Mouse (Mus musculus) CH12.LX (cell line): ENCODE measurements around the gene Dkkl1. TPM values are rescaled to one million over a fixed set of nuclear protein-coding genes. Genes with fewer than 3 reads are reported as not detected.
"Not testable (repeated sequence)": the region's sequence is repeated elsewhere in the genome, so short reads cannot be mapped to it uniquely, and the experiment has no call there.

Source experiments
- DNase-seq: peaks from one replicate; pipeline ENCODE4 v3.0.0-alpha.2; 2013; ENCODE audit errors: extremely low read depth
- H3K27ac ChIP-seq: 2 replicates; pipeline ENCODE4 v1.5.1; 2012; ENCODE audit warnings: low read depth, mild to moderate bottlenecking, control low read depth, moderate library complexity; ENCODE audit not compliant: insufficient read depth
- H3K27me3 ChIP-seq: replicated peaks from 2 replicates; pipeline ENCODE3; 2012; ENCODE audit warnings: inconsistent platforms
- H3K36me3 ChIP-seq, 2 experiments: replicated peaks in 1 of 2; 2 replicates each; pipeline versions ENCODE3 to v1.6.1; 2012; ENCODE audit warnings: inconsistent platforms in 1 of 2, low read length in 1 of 2, mild to moderate bottlenecking in 1 of 2, mixed read lengths in 1 of 2, moderate library complexity in 1 of 2; ENCODE audit not compliant: control insufficient read depth in 1 of 2, insufficient read depth in 1 of 2
- H3K4me1 ChIP-seq, 2 experiments: 2 replicates each; pipeline ENCODE4 v1.6.1; 2012; ENCODE audit warnings: inconsistent platforms in 1 of 2, moderate library complexity in 1 of 2; ENCODE audit not compliant: insufficient read depth in 2 of 2, control insufficient read depth in 1 of 2
- H3K4me2 ChIP-seq: 2 replicates; pipeline ENCODE4 v1.6.1; 2012; ENCODE audit warnings: low read depth, mild to moderate bottlenecking, control low read depth; ENCODE audit not compliant: poor library complexity, insufficient read depth, severe bottlenecking
- H3K4me3 ChIP-seq, 3 experiments: fragments of 150-350 bp in 1 of 3; sonication (generic) in 1 of 3; replicated peaks in 1 of 3; 2 replicates each; pipeline versions ENCODE3 to v1.5.1; 2011 to 2012; ENCODE audit warnings: low read depth in 2 of 3, low read length in 2 of 3, mild to moderate bottlenecking in 2 of 3, moderate library complexity in 2 of 3, control low read depth in 1 of 3, improper control_type of control experiment in 1 of 3, inconsistent platforms in 1 of 3, mixed read lengths in 1 of 3; ENCODE audit not compliant: poor library complexity in 1 of 3
- H3K79me2 ChIP-seq: replicated peaks from 2 replicates; pipeline ENCODE4 v1.6.1; 2012; ENCODE audit warnings: mild to moderate bottlenecking, moderate library complexity; ENCODE audit not compliant: control insufficient read depth, poor library complexity, insufficient read depth, severe bottlenecking; ENCODE audit errors: extremely low read depth
- H3K9ac ChIP-seq: 2 replicates; pipeline ENCODE4 v1.6.1; 2012; ENCODE audit warnings: low read depth, mild to moderate bottlenecking, control low read depth, moderate library complexity; ENCODE audit not compliant: insufficient read depth
- H3K9me3 ChIP-seq: replicated peaks from 2 replicates; pipeline ENCODE3; 2012; ENCODE audit warnings: low read length, inconsistent platforms, mixed read lengths
- CTCF ChIP-seq, 2 experiments: IDR thresholded peaks in 1 of 2; conservative IDR thresholded peaks in 1 of 2; 2 replicates each; pipeline ENCODE4 v1.5.1; 2011 to 2012; ENCODE audit warnings: low read depth in 2 of 2, low read length in 2 of 2, improper control_type of control experiment in 1 of 2, inconsistent platforms in 1 of 2, mild to moderate bottlenecking in 1 of 2, moderate library complexity in 1 of 2
- E2F4 ChIP-seq: IDR thresholded peaks from 2 replicates; pipeline ENCODE4 v1.6.1; 2011; ENCODE audit warnings: low read depth, low read length, improper control_type of control experiment; ENCODE audit not compliant: insufficient replicate concordance
- ELF1 ChIP-seq: IDR thresholded peaks from 2 replicates; pipeline ENCODE4 v1.6.1; 2014; ENCODE audit warnings: low read depth, mild to moderate bottlenecking, inconsistent platforms, low read length, improper control_type of control experiment
- IRF4 ChIP-seq: IDR thresholded peaks from 2 replicates; pipeline ENCODE4 v1.6.1; 2014; ENCODE audit warnings: low read depth, mild to moderate bottlenecking, inconsistent platforms, low read length, improper control_type of control experiment
- MAFK ChIP-seq: IDR thresholded peaks from 2 replicates; pipeline ENCODE4 v1.6.1; 2011; ENCODE audit warnings: low read length, improper control_type of control experiment; ENCODE audit not compliant: insufficient replicate concordance
- MAZ ChIP-seq: IDR thresholded peaks from 2 replicates; pipeline ENCODE4 v1.6.1; 2012; ENCODE audit warnings: low read depth, mild to moderate bottlenecking, inconsistent platforms, low read length, improper control_type of control experiment, moderate library complexity
- RAD21 ChIP-seq: IDR thresholded peaks from 2 replicates; pipeline ENCODE4 v1.6.1; 2011; ENCODE audit warnings: low read depth, mild to moderate bottlenecking, low read length, improper control_type of control experiment, moderate library complexity
- RCOR1 ChIP-seq: conservative IDR thresholded peaks from 2 replicates; pipeline ENCODE4 v1.6.1; 2012; ENCODE audit warnings: low read depth, mild to moderate bottlenecking, inconsistent platforms, low read length, improper control_type of control experiment
- SMC3 ChIP-seq: IDR thresholded peaks from 2 replicates; pipeline ENCODE4 v1.6.1; 2011; ENCODE audit warnings: low read depth, low read length, improper control_type of control experiment
- ZC3H11A ChIP-seq: IDR thresholded peaks from 2 replicates; pipeline ENCODE4 v1.6.1; 2012; ENCODE audit warnings: low read depth, mild to moderate bottlenecking, inconsistent platforms, low read length, improper control_type of control experiment
- ZMIZ1 ChIP-seq: IDR thresholded peaks from 2 replicates; pipeline ENCODE4 v1.6.1; 2012; ENCODE audit warnings: low read depth, mild to moderate bottlenecking, inconsistent platforms, low read length, improper control_type of control experiment
- dilution Hi-C: fragments of 300-500 bp; cut with MboI; formaldehyde crosslinking; loops from 2 replicates; pipeline ENCODE4 v1.14.3; 2020; ENCODE audit warnings: low sequenced_read_pairs; ENCODE audit not compliant: extremely low pct_unique_long_range_greater_than_20kb, extremely low pct_ligation_motif_present
- in situ Hi-C: fragments of 300-500 bp; cut with MboI; formaldehyde crosslinking; loops from 3 replicates; pipeline ENCODE4 v1.14.3; 2019; ENCODE audit warnings: low sequenced_read_pairs, low pct_ligation_motif_present, low pct_unique_long_range_greater_than_20kb, mixed read lengths
- polyA plus RNA-seq: library from polyadenylated mRNA; unstranded; fragments of >175 nt; gene quantifications from 2 replicates; pipeline ENCODE4 v1.2.1, GENCODE M21; 2012; ENCODE audit warnings: low read depth; ENCODE audit not compliant: insufficient read length
- total RNA-seq, 2 experiments: library from RNA; depleted of rRNA; stranded (reverse); fragments of 300-350 nt in 1 of 2; fragments of >200 nt in 1 of 2; gene quantifications; 2 replicates each; pipeline ENCODE4 v1.2.3; 2012 to 2014

Dkkl1 gene
- total and polyA plus RNA-seq, 3 experiments, result 0.24 to 1.6 (median 0.44) TPM

- dilution Hi-C loops, result no loop called here
- in situ Hi-C loops, result no loop called here
- H3K36me3 ChIP-seq, result no peaks in the 10 kb centered on the region
- no peak for TF ChIP-seq IRF4
- no peak for TF ChIP-seq MAFK
- no peak for TF ChIP-seq MAZ
- TF ChIP-seq RCOR1, result no peak
- no peak for TF ChIP-seq ZMIZ1
- TF ChIP-seq ELF1, result no peak
- TF ChIP-seq ZC3H11A, result no peak
- no peaks in the 10 kb centered on the region for H3K79me2 ChIP-seq
- peak overlapping the region; percentile 41 for H3K4me2 ChIP-seq
- H3K4me1 ChIP-seq, result peaks cover 7 to 10% of the 10 kb centered on the region in 2 experiments
- no peak for DNase-seq
- no peak overlapping the region for H3K27ac ChIP-seq
- no peak overlapping the region for H3K4me3 ChIP-seq
- peaks cover 63% of the 10 kb centered on the region for H3K27me3 ChIP-seq
- H3K9me3 ChIP-seq, result peaks cover 23% of the 10 kb centered on the region
- H3K9ac ChIP-seq, result no peak overlapping the region
Observed at GRCm38 (mm10) chr7:45174567-45175280, 37.2 kb downstream of the Dkkl1 start.

GRCm38 (mm10) chr7:45173772-45174171 is 38.2 kb downstream of the Dkkl1 start:
- peak in 1 of 2 experiments; percentile 65; a peak in 2 of 4 replicates for TF ChIP-seq CTCF (conservative IDR thresholded peaks at IDR 0.05 in 1 of 2, IDR thresholded peaks at IDR 0.05 in 1 of 2; ENCODE audit: low read depth in 2 of 2, low read length in 2 of 2)
- TF ChIP-seq RAD21, result peak; percentile 10
- TF ChIP-seq SMC3, result peak; percentile 39
- H3K27ac ChIP-seq, H3K4me2 ChIP-seq, H3K9ac ChIP-seq, in situ Hi-C loops, H3K79me2 ChIP-seq, H3K4me1 ChIP-seq, dilution Hi-C loops, H3K4me3 ChIP-seq, H3K36me3 ChIP-seq: not testable (repeated sequence)
- peaks cover 32% of the 10 kb centered on the region for H3K9me3 ChIP-seq
- peaks cover 56% of the 10 kb centered on the region for H3K27me3 ChIP-seq
- DNase-seq, result peak; percentile 46

GRCm38 (mm10) chr7:45172974-45173373 is 39.0 kb downstream of the Dkkl1 start:
- H3K79me2 ChIP-seq, result no peaks in the 10 kb centered on the region
- no peaks in the 10 kb centered on the region for H3K36me3 ChIP-seq
- no peak overlapping the region for H3K9ac ChIP-seq
- H3K9me3 ChIP-seq, result peaks cover 36% of the 10 kb centered on the region
- H3K4me1 ChIP-seq, result peaks cover 7 to 10% of the 10 kb centered on the region in 2 experiments
- H3K4me2 ChIP-seq, result no peak overlapping the region
- H3K27ac ChIP-seq, result no peak overlapping the region
- TF ChIP-seq CTCF (conservative IDR thresholded peaks at IDR 0.05 in 1 of 2, IDR thresholded peaks at IDR 0.05 in 1 of 2; ENCODE audit: low read depth in 2 of 2, low read length in 2 of 2), result peak; percentile 42 to 61; a peak in 3 of 4 replicates
- no peak for TF ChIP-seq E2F4
- peak; percentile 33 for TF ChIP-seq SMC3
- TF ChIP-seq, all 38 proteins: peak for 2
- no peak overlapping the region for H3K4me3 ChIP-seq
- dilution Hi-C loops, result no loop called here
- H3K27me3 ChIP-seq, result peaks cover 56% of the 10 kb centered on the region
- no peak for DNase-seq
- in situ Hi-C loops, result no loop called here
